Mouse (Mus musculus) G1E-ER4 (cell line): ENCODE measurements around the gene Cops7a. TPM values are rescaled to one million over a fixed set of nuclear protein-coding genes. Genes with fewer than 3 reads are reported as not detected.

ENCODE experiments used
- GATA1 ChIP-seq: IDR thresholded peaks from one replicate; pipeline ENCODE4 v1.8.0; 2012; ENCODE audit warnings: low read length, inconsistent platforms
- polyA plus RNA-seq: library from polyadenylated mRNA; stranded (reverse); fragments of >175 nt; gene quantifications from 2 replicates; pipeline ENCODE4 v1.2.3, GENCODE M21; 2012

Cops7a gene
- polyA plus RNA-seq, 1 experiment = 93.0 TPM

DNA sequence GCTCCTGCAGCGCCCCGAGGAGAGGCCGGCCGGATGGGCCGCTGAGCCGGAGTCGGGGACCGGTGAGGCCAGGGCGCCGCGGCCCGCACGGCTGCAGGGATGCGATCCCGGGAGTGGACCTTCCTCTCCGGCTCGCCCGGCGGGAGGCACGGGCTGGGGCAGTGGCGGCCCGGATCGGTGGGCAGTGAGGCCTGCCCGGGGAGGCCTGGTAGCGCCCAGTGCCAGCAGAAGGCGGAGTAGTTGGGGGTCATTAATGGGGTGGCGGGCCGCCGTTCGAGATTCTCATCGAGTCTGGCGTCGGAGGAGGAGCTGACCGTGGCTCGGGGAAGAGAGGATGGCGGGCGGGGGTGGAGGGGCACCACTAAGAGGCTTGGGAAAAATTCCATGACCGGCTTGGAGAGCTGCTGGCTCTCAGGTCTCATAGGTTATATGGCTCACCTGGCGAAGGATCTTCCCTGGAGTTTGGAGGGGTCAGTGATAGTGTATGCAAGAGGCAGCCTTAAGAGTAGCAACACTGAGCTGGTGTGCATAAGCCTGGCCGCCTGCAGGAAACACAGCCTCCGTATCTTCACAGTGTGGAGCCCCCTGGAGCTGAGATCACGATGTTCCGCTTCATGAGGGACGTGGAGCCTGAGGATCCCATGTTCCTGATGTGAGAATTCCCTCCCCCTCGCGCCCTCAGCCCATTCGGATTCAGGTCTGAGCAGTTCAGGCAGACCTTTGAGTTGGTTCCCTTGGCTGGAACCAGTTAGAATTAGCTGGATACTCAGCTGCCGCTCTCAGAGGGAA, 33.6 kb downstream of the Cops7a start:
- no peak for TF ChIP-seq GATA1

DNA sequence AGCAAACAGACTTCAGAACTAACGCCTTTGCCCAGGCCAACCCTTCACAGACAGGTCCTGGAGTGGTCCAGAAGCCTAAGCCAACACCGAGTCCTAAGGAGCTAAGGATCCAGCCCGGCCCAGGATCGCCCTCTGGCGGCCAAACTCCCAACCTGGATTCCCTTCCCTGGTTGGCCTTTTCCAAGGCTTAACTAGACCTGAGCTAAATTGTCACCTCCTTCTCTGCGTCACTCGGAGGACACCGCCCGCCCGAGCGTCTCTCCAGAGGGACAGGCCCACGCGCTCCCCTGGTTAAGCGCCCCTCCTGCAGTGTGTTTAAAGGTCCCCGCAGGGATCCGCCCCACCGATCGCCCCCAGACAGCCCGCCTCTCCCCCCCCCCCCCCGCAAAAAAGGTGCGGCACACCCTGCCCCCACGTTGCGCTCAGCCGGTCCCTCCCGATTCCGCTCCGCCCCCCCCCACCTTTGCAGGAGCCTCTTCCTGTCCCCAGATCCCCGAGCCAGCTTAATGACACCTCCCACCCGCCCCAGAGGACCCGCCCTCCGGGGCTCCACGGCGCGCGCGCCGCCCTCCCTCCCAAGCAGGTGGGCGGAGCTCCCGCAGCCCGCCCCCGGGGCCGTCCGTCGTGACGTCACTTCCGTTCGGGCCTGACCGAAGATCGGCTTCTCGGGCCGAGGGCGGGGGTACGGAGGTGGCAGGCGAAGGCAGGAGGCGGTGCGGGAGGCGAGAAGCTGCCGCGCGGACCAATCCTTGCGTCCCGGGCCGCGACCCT, 34.4 kb downstream of the Cops7a start, which contains the start of gene Mlf2:
Mlf2 (plus strand) TSS at position 633 of the 771 bp plus-strand sequence.
- TF ChIP-seq GATA1 = no peak

DNA sequence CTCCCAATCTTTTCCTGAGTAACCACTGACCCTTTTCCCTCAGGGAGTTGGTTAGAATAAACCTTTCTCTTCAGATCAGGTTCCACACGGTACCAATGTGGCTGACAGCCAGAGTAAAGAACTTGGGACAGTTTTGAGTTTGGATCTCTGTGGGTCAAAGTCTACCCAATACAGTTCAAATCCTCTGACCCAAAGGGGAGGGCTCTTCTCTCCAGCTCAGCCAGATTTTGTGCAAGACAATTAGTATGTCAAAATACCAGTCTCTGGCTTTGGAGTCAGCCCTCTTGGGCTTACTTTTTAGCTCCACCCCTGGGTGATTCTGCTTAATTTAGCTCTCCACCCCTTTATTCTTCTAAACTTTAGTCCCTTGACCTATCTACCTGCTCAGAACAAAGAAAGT, 35.1 kb downstream of the Cops7a start:
- TF ChIP-seq GATA1 = no peak

DNA sequence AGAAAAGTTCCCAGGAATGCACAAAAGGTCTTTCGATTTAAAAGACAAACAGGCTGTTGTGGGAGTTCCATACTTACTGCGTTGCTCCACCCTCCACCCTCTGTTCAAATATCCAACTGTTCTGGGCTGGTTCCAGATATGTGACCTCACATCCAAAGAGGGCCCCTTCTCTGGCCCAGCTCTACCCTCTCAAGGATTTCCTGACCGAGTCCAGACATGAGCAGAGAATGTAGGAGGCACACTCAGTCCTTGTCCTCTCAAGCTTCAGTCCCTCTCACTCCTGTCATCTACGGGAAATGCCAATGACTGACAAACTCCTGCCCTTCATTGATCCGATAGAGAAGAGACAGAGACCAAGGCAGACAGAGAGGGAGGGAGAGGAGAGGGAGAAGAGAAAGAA, 39.4 kb downstream of the Cops7a start:
- TF ChIP-seq GATA1 = no peak

DNA sequence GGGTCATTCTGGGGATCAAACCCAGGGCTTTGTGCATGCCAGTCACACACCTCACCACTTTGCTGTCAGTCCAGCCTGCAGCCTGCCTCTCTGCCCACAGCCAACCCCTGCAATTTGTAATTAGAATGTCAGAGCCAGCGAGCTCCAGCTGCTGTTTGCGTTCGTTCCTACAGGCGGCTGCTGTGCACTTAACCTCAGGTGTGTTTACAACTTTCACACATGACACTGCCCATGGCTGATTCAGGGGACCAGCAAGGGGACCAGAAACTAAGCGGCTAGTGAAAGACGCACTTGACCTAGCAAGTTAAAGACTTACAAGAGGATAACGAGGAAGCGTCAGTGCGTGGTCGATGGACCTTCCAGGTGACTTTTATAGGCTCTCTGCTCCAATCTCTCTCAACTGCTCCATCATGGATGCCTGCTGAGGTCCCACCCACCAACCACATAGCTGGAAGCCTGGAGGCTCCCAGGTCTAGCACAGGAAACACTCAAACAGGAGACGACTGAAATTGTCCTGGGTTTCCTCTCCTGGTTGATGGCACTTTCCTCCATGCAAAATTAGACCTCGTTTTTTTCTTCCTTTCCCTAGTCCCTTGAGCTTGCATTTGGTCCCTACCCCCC, 40.1 kb downstream of the Cops7a start:
- no peak for TF ChIP-seq GATA1

DNA sequence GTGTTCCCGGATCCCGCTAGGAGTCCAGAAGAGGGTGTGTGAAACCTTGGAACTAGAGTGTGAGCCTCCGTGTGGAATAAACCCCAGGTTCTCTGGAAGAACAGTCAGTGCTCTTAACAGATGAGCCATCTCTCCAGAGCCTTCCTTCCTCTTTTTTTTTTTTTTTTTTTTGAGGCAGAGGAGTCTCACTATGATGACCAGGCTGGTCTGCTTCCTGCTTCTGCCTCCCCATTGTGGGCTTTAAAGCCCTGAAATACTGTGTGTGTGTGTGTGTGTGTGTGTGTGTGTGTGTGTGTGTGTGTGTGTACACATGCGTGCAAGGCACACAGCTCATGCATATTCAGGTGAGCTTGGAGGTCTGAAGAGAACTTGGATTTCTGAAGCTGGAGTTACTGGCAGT, 43.8 kb downstream of the Cops7a start:
- no peak for TF ChIP-seq GATA1

DNA sequence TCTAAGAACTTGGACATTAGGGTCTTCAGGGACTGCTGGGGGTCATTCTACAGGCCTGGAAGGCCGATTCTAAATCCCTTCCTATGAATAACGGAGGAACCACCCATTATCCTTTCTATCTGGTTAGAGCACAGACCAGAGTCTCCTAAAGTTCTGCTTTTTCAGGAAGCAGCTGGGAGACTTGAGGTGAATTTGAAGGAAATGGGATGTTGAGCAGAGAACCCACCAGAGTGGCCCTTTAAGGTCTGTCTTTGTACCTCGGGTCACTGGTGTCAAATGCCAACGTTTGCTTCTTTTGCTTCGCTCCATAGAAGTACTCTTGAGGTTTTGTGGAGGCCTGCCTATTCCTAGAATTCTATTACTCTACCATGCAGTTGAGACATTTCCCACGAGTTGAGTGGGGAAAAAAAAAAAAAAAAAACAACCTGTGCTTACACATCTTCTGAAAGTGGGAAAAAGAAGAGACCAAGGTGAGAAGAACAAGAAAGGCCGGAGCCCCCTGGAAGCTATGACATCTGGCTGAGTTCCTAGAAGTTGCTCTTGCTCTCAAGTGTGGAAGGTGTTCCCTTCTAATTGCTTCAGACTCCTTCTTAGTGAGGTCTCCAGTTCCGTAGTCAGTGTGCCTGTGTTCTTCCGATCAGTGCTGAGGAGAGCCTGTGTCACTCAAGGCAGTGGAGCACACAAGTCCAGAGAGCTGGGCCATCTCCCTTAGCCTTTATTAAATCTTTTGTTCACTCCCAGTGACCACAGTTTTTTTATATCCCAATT, 44.8 kb downstream of the Cops7a start:
- TF ChIP-seq GATA1 = no peak

DNA sequence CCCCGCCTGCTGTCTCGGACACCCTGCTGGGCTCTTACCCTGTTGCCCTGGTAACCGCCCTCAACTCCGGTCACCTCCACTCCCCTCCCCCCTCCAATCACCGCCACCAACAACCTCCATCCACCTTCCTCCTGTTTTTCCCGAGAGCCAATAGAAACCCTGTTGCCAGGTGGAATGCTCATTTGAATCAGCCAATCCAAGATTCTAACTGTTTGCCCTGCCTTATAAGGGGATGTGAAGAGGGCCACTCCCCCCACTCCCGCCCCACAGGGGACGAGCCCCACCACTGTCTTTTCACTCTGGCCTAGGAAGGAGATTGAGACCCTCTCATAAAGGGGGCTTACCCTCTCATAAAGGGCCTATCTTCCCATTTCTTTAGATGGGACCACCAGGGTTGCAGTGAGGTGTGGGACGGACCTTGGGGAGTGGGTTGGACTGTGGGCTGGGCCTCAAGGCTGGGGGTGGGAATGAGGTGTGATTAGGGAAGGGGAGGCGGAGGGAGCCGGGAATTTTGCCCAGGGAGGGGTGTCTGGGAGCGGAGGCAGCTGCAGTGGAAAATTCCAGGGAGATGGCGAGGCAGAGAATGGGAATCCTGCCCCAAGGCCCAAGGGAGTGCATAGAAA, 45.5 kb downstream of the Cops7a start, which contains the start of gene Ptms:
Ptms (minus strand) TSS at position 409 of the 623 bp plus-strand sequence.
- no peak for TF ChIP-seq GATA1

DNA sequence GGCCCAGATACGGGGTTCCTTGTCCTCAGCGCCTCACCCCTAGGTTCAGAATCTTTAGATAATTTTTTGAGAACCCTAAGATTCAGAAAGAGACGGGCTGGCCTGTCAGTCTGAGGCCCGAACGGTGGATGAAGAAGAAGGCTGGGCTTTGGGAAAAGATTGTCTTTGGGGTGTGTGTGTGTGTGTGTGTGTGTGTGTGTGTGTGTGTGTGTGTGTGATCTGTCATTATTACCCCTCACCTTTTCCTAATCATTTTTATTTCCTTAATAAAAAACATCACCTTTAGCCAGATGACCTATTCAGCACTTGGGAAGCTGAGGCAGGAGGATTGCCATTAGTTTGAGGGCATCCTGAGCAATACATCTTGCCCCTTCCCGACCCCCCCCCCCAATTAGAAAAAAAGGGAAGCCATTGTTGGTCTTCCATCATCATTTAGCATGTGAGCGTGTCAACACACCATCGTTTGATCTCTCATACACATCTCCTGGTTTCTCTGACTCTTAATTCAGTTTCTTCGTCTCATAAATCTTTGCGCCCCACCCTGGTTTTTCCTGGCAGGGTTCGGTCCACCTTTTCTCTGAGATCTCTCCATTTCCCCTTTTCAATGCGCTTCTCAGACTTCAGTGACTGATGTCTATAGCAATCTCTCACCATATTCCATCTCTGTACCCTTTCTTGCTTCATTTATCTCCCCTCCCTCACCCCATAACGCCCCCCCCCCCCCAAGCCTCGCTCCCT, 46.3 kb downstream of the Cops7a start:
- no peak for TF ChIP-seq GATA1

DNA sequence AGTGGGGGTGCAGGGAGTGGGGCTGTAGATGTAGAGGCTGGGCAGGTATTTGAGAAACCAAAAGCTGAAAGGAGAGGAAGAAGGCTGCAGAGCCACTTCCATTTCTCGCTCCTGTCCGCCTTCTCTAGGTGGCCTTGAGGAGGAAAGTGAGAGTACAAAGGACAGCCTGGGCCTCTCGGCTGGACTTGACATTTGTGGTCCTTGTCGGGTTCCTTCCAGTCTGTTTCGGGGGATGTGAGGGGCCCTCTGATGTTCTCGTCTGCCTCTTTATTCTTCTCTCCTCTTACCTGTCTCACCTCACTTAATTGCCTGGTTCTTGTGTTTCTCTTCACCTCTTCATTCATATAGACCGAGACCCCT, 47.0 kb downstream of the Cops7a start:
- no peak for TF ChIP-seq GATA1

DNA sequence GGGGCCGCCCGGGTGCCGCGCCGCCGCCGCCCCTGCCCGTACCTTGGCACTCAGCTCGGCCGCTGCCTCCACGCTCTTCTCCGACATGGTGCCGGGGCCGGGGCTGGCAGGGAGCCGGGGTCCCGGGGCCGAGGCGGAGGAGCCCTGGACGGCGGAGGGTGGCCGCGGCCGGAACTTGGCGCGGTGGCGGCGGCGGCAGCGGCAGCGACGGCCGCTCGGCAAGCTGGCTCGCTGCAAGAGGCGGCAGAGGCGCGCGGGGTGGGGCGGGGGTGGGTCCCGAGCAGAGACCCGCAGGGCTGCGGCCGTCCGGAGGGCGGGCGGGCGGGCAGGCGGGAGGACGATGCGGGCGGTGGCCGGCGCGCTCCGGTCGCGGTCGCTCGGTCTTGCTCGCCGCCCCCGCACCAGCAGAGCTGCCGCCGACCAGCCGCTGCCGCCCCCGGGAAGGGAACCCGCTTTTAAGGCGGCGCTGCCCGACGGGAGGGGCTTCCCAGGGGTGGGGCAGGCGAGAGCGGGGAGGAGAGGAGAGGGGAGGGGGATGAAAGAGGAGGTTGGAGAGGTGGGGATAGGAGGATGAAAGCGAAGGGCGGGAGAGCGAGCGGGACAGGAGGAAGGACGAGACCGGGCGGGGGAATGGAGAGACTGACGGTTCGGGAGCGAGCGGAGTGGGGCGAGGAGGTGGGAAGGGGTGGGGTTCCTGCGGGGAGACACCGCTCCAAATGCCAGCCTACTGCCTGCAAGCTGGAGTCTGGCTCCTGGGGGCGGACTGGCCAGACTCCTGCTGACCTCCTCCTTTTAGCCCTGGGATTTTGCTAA, 47.6 kb downstream of the Cops7a start:
- TF ChIP-seq GATA1 = no peak

DNA sequence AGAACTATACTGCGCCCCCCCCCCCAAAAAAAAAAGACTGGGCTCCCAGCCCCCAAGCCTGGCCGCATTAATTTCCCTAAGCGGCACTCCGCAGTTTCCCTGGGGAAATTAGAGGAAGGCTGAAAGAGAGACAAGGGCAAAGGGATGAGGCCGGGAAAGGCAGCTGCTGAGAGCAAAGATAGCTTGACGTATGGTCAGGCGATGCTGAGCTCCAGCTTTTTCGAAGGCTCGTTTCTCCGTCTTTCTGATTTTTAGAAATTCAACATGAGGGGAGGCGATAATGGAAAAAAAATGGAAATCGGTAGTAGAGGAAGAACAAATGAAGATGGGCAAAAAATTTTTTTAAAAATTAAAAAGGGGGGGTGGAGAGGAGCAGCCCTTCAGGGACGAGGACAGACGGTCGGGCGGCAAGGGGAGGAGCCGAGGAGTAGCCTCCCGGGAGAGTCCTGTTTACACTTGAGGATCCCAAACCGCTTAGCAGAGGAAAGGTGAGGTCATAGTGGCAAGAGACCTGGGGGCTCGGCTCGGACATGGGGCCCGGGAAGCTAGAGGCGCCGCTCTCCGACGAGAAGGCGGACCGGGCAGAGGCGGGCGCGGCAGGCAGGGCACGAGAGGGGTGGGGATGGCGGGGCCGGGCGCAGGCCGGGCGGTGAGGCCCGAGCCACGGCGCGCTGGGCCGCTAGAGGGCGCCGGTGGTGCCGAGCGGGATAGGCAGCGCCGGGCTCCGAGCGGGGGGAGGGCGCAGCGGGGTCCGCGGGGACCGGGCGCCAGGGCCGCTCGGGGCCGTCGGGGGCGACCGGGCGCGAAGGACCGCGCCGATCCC, 48.4 kb downstream of the Cops7a start:
- TF ChIP-seq GATA1 = no peak

DNA sequence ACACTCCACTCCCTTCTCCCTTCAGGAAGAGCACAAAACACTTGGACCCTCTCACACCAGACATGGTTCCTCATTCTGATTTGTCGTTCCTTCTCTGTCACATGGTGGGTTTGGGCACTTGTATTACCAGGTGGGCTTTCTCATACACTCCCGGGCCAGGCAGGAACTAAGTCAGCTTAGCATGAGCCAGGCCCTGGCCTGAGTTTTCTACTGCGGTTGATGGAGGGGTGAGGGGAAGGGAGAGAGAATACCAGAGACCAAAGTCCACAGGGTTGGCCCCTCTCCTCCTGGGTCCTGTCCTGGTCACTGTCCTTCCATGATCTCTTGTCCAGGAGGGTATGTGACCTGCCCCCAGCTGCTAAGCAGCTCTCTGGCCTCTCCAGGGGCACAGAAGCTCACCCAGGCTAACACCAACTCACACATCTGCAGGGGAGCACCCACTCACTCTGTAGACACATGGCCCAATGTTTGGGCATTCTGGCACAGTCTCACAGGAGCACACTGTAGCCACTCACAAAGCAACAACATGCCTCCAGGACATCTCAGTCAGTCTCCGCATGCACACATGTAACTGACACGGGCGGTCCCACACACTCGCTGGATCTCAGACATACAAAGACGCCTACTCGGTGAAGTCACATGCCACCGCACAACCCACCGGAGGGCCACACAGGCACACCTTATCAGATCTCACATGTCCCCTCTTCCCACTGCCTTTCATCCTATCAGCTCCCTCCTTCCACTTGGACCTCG, 49.2 kb downstream of the Cops7a start:
- TF ChIP-seq GATA1 = no peak
